Mouse (Mus musculus): ENCODE data around the gene Arap1. TPM values are rescaled to one million over a fixed set of nuclear protein-coding genes. Genes with fewer than 3 reads are reported as not detected.

The Arap1 gene
- polyA plus RNA-seq, 1 experiment from 2014 or later = 85.6 TPM

Other genes starting within 250 kb of the Arap1 start
- 17.1 and 19.4 TPM in 2 replicates for gene Atg16l2, start 45.8 kb upstream of the Arap1 start, polyA plus RNA-seq (2015; fragmentation: Nextera tagmentation; extraction: Ambion mirVana)
- gene Stard10, start 31.0 kb upstream of the Arap1 start, polyA plus RNA-seq (2015; fragmentation: Nextera tagmentation; extraction: Ambion mirVana) = 27.7 and 30.0 TPM in 2 replicates
- 3.6 and 12.5 TPM in 2 replicates for gene Gm45837, start 62.8 kb downstream of the Arap1 start, polyA plus RNA-seq (2015; fragmentation: Nextera tagmentation; extraction: Ambion mirVana)
- gene Pde2a, start 73.6 kb downstream of the Arap1 start, polyA plus RNA-seq (2015; fragmentation: Nextera tagmentation; extraction: Ambion mirVana) = 13.6 and 14.5 TPM in 2 replicates
- gene Art2b, start 237.5 kb downstream of the Arap1 start, polyA plus RNA-seq (2015; fragmentation: Nextera tagmentation; extraction: Ambion mirVana) = not detected in 2 replicates

Data from limb, embryonic 15.5 days (tissue).